Mouse (Mus musculus) myocyte (in vitro differentiated cells): ENCODE data around the gene Cdc42ep5. TPM values are rescaled to one million over a fixed set of nuclear protein-coding genes. Genes with fewer than 3 reads are reported as not detected.
"Not testable (repeated sequence)": the region's sequence is repeated elsewhere in the genome, so short reads cannot be mapped to it uniquely, and the experiment has no call there.

Experiments used
- H3K27me3 ChIP-seq: one replicate; pipeline ENCODE4 v1.6.1; 2011; ENCODE audit not compliant: control insufficient read depth, insufficient read depth, insufficient read length
- H3K36me3 ChIP-seq: one replicate; pipeline ENCODE4 v1.6.1; 2011; ENCODE audit not compliant: control insufficient read depth, insufficient read depth
- H3K4me2 ChIP-seq: one replicate; pipeline ENCODE4 v1.6.1; 2011; ENCODE audit warnings: low read depth, control low read depth
- H3K4me3 ChIP-seq: one replicate; pipeline ENCODE4 v1.5.1; 2011; ENCODE audit warnings: mild to moderate bottlenecking, control low read depth, moderate library complexity
- H3K79me2 ChIP-seq: one replicate; pipeline ENCODE4 v1.6.1; 2011; ENCODE audit not compliant: control insufficient read depth, insufficient read depth
- H3ac ChIP-seq: one replicate; pipeline ENCODE4 v1.6.1; 2011; ENCODE audit not compliant: control insufficient read depth, insufficient read length
- CEBPB ChIP-seq: IDR thresholded peaks from 2 replicates; pipeline ENCODE4 v1.6.1; 2011; ENCODE audit warnings: mild to moderate bottlenecking, moderate library complexity; ENCODE audit not compliant: poor library complexity, insufficient read depth, severe bottlenecking
- E2F4 ChIP-seq: IDR thresholded peaks from one replicate; pipeline ENCODE4 v1.6.1; 2011; ENCODE audit warnings: mild to moderate bottlenecking, control low read depth, moderate library complexity; ENCODE audit not compliant: insufficient read depth
- MAX ChIP-seq: IDR thresholded peaks from one replicate; pipeline ENCODE4 v1.6.1; 2011; ENCODE audit warnings: low read depth, mild to moderate bottlenecking, control low read depth
- MYOD1 ChIP-seq, 3 experiments: IDR thresholded peaks; one replicate each; pipeline ENCODE4 v1.6.1; 2011; ENCODE audit warnings: control low read depth in 2 of 3, low read depth in 2 of 3, mild to moderate bottlenecking in 2 of 3, moderate library complexity in 1 of 3; ENCODE audit not compliant: insufficient read length in 2 of 3, control insufficient read depth in 1 of 3
- MYOG ChIP-seq, 3 experiments: IDR thresholded peaks; one replicate each; pipeline ENCODE4 v1.6.1; 2011; ENCODE audit warnings: control low read depth in 2 of 3, low read depth in 2 of 3, mild to moderate bottlenecking in 2 of 3; ENCODE audit not compliant: insufficient read length in 2 of 3, control insufficient read depth in 1 of 3, insufficient read depth in 1 of 3
- POLR2A ChIP-seq: IDR thresholded peaks from one replicate; pipeline ENCODE4 v1.6.1; 2011; ENCODE audit warnings: low read depth, mild to moderate bottlenecking, control low read depth, moderate library complexity; ENCODE audit not compliant: insufficient read length
- POLR2AphosphoS2 ChIP-seq: IDR thresholded peaks from one replicate; pipeline ENCODE4 v1.6.1; 2011; ENCODE audit warnings: low read depth, control low read depth; ENCODE audit not compliant: insufficient read length
- REST ChIP-seq: IDR thresholded peaks from one replicate; pipeline ENCODE4 v1.6.1; 2011; ENCODE audit warnings: mild to moderate bottlenecking, control low read depth, moderate library complexity; ENCODE audit not compliant: insufficient read depth, insufficient read length
- SRF ChIP-seq: IDR thresholded peaks from one replicate; pipeline ENCODE4 v1.6.1; 2011; ENCODE audit warnings: low read depth; ENCODE audit not compliant: control insufficient read depth, insufficient read length
- TCF12 ChIP-seq: IDR thresholded peaks from one replicate; pipeline ENCODE4 v1.6.1; 2011; ENCODE audit warnings: mild to moderate bottlenecking, control low read depth; ENCODE audit not compliant: poor library complexity, insufficient read depth, severe bottlenecking
- TCF3 ChIP-seq: IDR thresholded peaks from one replicate; pipeline ENCODE4 v1.6.1; 2011; ENCODE audit warnings: low read depth, control low read depth; ENCODE audit not compliant: insufficient read length
- USF1 ChIP-seq: IDR thresholded peaks from one replicate; pipeline ENCODE4 v1.6.1; 2011; ENCODE audit warnings: low read depth, mild to moderate bottlenecking, control low read depth, moderate library complexity
- polyA plus RNA-seq: library from polyadenylated mRNA; unstranded; fragments of >200 nt; fragmentation: generic; extraction: Trizol; gene quantifications from one replicate; pipeline ENCODE4 v1.2.1, GENCODE M21; 2012; ENCODE audit warnings: missing spikeins

Gene Cdc42ep5
- polyA plus RNA-seq, 1 experiment, result 26.5 TPM

- no peaks in the 10 kb centered on the region for H3K36me3 ChIP-seq
- no peak overlapping the region for H3K4me2 ChIP-seq
- H3K4me3 ChIP-seq, result no peak overlapping the region
- no peak overlapping the region for H3ac ChIP-seq
- H3K79me2 ChIP-seq, result no peaks in the 10 kb centered on the region
- H3K27me3 ChIP-seq, result no peaks in the 10 kb centered on the region
- TF ChIP-seq POLR2AphosphoS2 (no peak), POLR2A (no peak), USF1 (no peak), MYOD1 (IDR thresholded peaks at IDR 0.05; ENCODE audit: control insufficient read depth in 1 of 3, insufficient read length in 2 of 3, low read depth in 2 of 3) (no peak), MAX (no peak), TCF12 (no peak), CEBPB (no peak), MYOG (IDR thresholded peaks at IDR 0.05; ENCODE audit: control insufficient read depth in 1 of 3, insufficient read depth in 1 of 3, insufficient read length in 2 of 3, low read depth in 2 of 3) (no peak), TCF3 (no peak), SRF (no peak), E2F4 (no peak), REST (no peak)
Observed at GRCm38 (mm10) chr7:4170193-4170938, 5.7 kb upstream of the Cdc42ep5 start.

GRCm38 (mm10) chr7:4167098-4167497, 2.4 kb upstream of the Cdc42ep5 start:
- no peak for TF ChIP-seq CEBPB
- Histone ChIP-seq H3K79me2 (no peaks in the 10 kb centered on the region), H3K27me3 (no peaks in the 10 kb centered on the region), H3K4me2 (no peak overlapping the region), H3K36me3 (no peaks in the 10 kb centered on the region), H3K4me3 (no peak overlapping the region), H3ac (no peak overlapping the region)

GRCm38 (mm10) chr7:4165286-4165685, 626 bp upstream of the Cdc42ep5 start:
- Histone ChIP-seq H3K27me3 (no peaks in the 10 kb centered on the region), H3K36me3 (no peaks in the 10 kb centered on the region), H3K4me3 (no peak overlapping the region), H3ac (no peak overlapping the region), H3K79me2 (no peaks in the 10 kb centered on the region), H3K4me2 (peak overlapping the region; percentile 53)
- TF ChIP-seq CEBPB (no peak), MAX (no peak), SRF (no peak), USF1 (no peak)

- no peaks in the 10 kb centered on the region for H3K27me3 ChIP-seq
- H3K4me3 ChIP-seq, result peak overlapping the region; percentile 37
- H3K4me2 ChIP-seq, result peak overlapping the region; percentile 83
- H3K36me3 ChIP-seq, result no peaks in the 10 kb centered on the region
- H3K79me2 ChIP-seq, result no peaks in the 10 kb centered on the region
- TF ChIP-seq MYOG (IDR thresholded peaks at IDR 0.05; ENCODE audit: control insufficient read depth in 1 of 3, insufficient read depth in 1 of 3, insufficient read length in 2 of 3, low read depth in 2 of 3) (no peak), MYOD1 (IDR thresholded peaks at IDR 0.05; ENCODE audit: control insufficient read depth in 1 of 3, insufficient read length in 2 of 3, low read depth in 2 of 3) (no peak), TCF3 (no peak), USF1 (no peak), CEBPB (no peak), REST (no peak), TCF12 (no peak), E2F4 (no peak), SRF (no peak)
- peak overlapping the region; percentile 5 for H3ac ChIP-seq
Observed at GRCm38 (mm10) chr7:4163571-4164072, 1.0 kb downstream of the Cdc42ep5 start.

- H3K27me3 ChIP-seq, H3K4me3 ChIP-seq, H3ac ChIP-seq, H3K36me3 ChIP-seq, H3K79me2 ChIP-seq, H3K4me2 ChIP-seq: not testable (repeated sequence)
Observed at GRCm38 (mm10) chr7:4161596-4161995, 3.1 kb downstream of the Cdc42ep5 start.

GRCm38 (mm10) chr7:4154976-4155375, 9.7 kb downstream of the Cdc42ep5 start:
- no peak overlapping the region for H3K4me2 ChIP-seq
- H3K79me2 ChIP-seq, result no peaks in the 10 kb centered on the region
- no peak overlapping the region for H3K4me3 ChIP-seq
- no peak for TF ChIP-seq MYOD1 (IDR thresholded peaks at IDR 0.05; ENCODE audit: control insufficient read depth in 1 of 3, insufficient read length in 2 of 3, low read depth in 2 of 3)
- TF ChIP-seq TCF3, result no peak
- TF ChIP-seq E2F4, result no peak
- no peak for TF ChIP-seq MAX
- TF ChIP-seq TCF12, result no peak
- no peak for TF ChIP-seq MYOG (IDR thresholded peaks at IDR 0.05; ENCODE audit: control insufficient read depth in 1 of 3, insufficient read depth in 1 of 3, insufficient read length in 2 of 3, low read depth in 2 of 3)
- no peak for TF ChIP-seq POLR2A
- no peak for TF ChIP-seq SRF
- no peak for TF ChIP-seq POLR2AphosphoS2
- no peak for TF ChIP-seq CEBPB
- no peak for TF ChIP-seq USF1
- TF ChIP-seq REST, result no peak
- no peaks in the 10 kb centered on the region for H3K27me3 ChIP-seq
- no peak overlapping the region for H3ac ChIP-seq
- no peaks in the 10 kb centered on the region for H3K36me3 ChIP-seq
